Mouse (Mus musculus): ENCODE data around the gene Plcb2. TPM values are rescaled to one million over a fixed set of nuclear protein-coding genes. Genes with fewer than 3 reads are reported as not detected.

Gene Plcb2
- polyA plus RNA-seq, 1 experiment from 2014 or later, result 1.4 TPM

GRCm38 (mm10) chr2:118693370-118693966, 34.8 kb downstream of the Plcb2 start:
- H3K27me3 ChIP-seq (ENCODE audit: control insufficient read depth, insufficient read depth, low read length), result peaks cover 60% of the 10 kb centered on the region

GRCm38 (mm10) chr2:118689875-118690274, 38.4 kb downstream of the Plcb2 start:
- 68% methylated on average over 10 of the region's 10 CpGs for WGBS (ENCODE audit: insufficient replicate concordance)
- H3K9me3 ChIP-seq (replicated peaks; ENCODE audit: control insufficient read depth, low read length), result no peaks in the 10 kb centered on the region
- no peak for ATAC-seq (replicated peaks; ENCODE audit: insufficient number of reproducible peaks, low FRiP score, low TSS enrichment)
- no peaks in the 10 kb centered on the region for H3K36me3 ChIP-seq (ENCODE audit: control insufficient read depth, insufficient read depth, low read length)
- H3K9ac ChIP-seq (ENCODE audit: low read depth, low read length), result no peak overlapping the region
- peaks cover 39% of the 10 kb centered on the region for H3K27me3 ChIP-seq (ENCODE audit: control insufficient read depth, insufficient read depth, low read length)
- no peaks in the 10 kb centered on the region for H3K4me1 ChIP-seq (ENCODE audit: control insufficient read depth, insufficient read depth, low read length)
- H3K27ac ChIP-seq (ENCODE audit: low read depth, low read length), result no peak overlapping the region
- H3K4me2 ChIP-seq, result no peak overlapping the region
- H3K4me3 ChIP-seq (ENCODE audit: low read depth, low read length), result no peak overlapping the region

More at GRCm38 (mm10) chr2:118693370-118693966, 34.8 kb downstream of the Plcb2 start:
- WGBS (ENCODE audit: insufficient replicate concordance), result 81% methylated on average over 19 of the region's 19 CpGs
- no peak for ATAC-seq (replicated peaks; ENCODE audit: insufficient number of reproducible peaks, low FRiP score, low TSS enrichment)
- no peaks in the 10 kb centered on the region for H3K9me3 ChIP-seq (replicated peaks; ENCODE audit: control insufficient read depth, low read length)
- H3K4me2 ChIP-seq, result no peak overlapping the region
- no peak overlapping the region for H3K4me3 ChIP-seq (ENCODE audit: low read depth, low read length)
- H3K4me1 ChIP-seq (ENCODE audit: control insufficient read depth, insufficient read depth, low read length), result peaks cover 13% of the 10 kb centered on the region
- H3K36me3 ChIP-seq (ENCODE audit: control insufficient read depth, insufficient read depth, low read length), result no peaks in the 10 kb centered on the region
- no peak overlapping the region for H3K27ac ChIP-seq (ENCODE audit: low read depth, low read length)
- H3K9ac ChIP-seq (ENCODE audit: low read depth, low read length), result no peak overlapping the region

- Histone ChIP-seq H3K4me3 (ENCODE audit: low read depth, low read length) (no peak overlapping the region), H3K9ac (ENCODE audit: low read depth, low read length) (no peak overlapping the region), H3K9me3 (replicated peaks; ENCODE audit: control insufficient read depth, low read length) (no peaks in the 10 kb centered on the region), H3K36me3 (ENCODE audit: control insufficient read depth, insufficient read depth, low read length) (no peaks in the 10 kb centered on the region), H3K27ac (ENCODE audit: low read depth, low read length) (no peak overlapping the region), H3K4me1 (ENCODE audit: control insufficient read depth, insufficient read depth, low read length) (no peaks in the 10 kb centered on the region), H3K4me2 (no peak overlapping the region), H3K27me3 (ENCODE audit: control insufficient read depth, insufficient read depth, low read length) (peaks cover 22% of the 10 kb centered on the region)
- no peak for ATAC-seq (replicated peaks; ENCODE audit: insufficient number of reproducible peaks, low FRiP score, low TSS enrichment)
- WGBS (ENCODE audit: insufficient replicate concordance), result 87% methylated on average over 3 of the region's 3 CpGs
Observed at GRCm38 (mm10) chr2:118687791-118688190, 40.4 kb downstream of the Plcb2 start.

GRCm38 (mm10) chr2:118686693-118687092, 41.5 kb downstream of the Plcb2 start:
- H3K36me3 ChIP-seq (ENCODE audit: control insufficient read depth, insufficient read depth, low read length), result no peaks in the 10 kb centered on the region
- no peak overlapping the region for H3K4me2 ChIP-seq
- no peak overlapping the region for H3K27ac ChIP-seq (ENCODE audit: low read depth, low read length)
- peaks cover 5% of the 10 kb centered on the region; the same call in 1 of the 2 replicates for H3K4me1 ChIP-seq (ENCODE audit: control insufficient read depth, insufficient read depth, low read length)
- H3K4me3 ChIP-seq (ENCODE audit: low read depth, low read length), result no peak overlapping the region
- peaks cover 23% of the 10 kb centered on the region for H3K27me3 ChIP-seq (ENCODE audit: control insufficient read depth, insufficient read depth, low read length)
- no peak overlapping the region for H3K9ac ChIP-seq (ENCODE audit: low read depth, low read length)
- H3K9me3 ChIP-seq (replicated peaks; ENCODE audit: control insufficient read depth, low read length), result no peaks in the 10 kb centered on the region
- ATAC-seq (replicated peaks; ENCODE audit: insufficient number of reproducible peaks, low FRiP score, low TSS enrichment), result no peak
- WGBS (ENCODE audit: insufficient replicate concordance), result 67% methylated on average over 8 of the region's 8 CpGs

- peaks cover 29% of the 10 kb centered on the region for H3K27me3 ChIP-seq (ENCODE audit: control insufficient read depth, insufficient read depth, low read length)
- 79% methylated on average over 4 of the region's 4 CpGs for WGBS (ENCODE audit: insufficient replicate concordance)
- no peak overlapping the region for H3K4me2 ChIP-seq
- H3K9ac ChIP-seq (ENCODE audit: low read depth, low read length), result no peak overlapping the region
- no peak overlapping the region for H3K4me3 ChIP-seq (ENCODE audit: low read depth, low read length)
- H3K27ac ChIP-seq (ENCODE audit: low read depth, low read length), result no peak overlapping the region
- H3K36me3 ChIP-seq (ENCODE audit: control insufficient read depth, insufficient read depth, low read length), result no peaks in the 10 kb centered on the region
- ATAC-seq (replicated peaks; ENCODE audit: insufficient number of reproducible peaks, low FRiP score, low TSS enrichment), result no peak
- peaks cover 5% of the 10 kb centered on the region; the same call in 1 of the 2 replicates for H3K4me1 ChIP-seq (ENCODE audit: control insufficient read depth, insufficient read depth, low read length)
- H3K9me3 ChIP-seq (replicated peaks; ENCODE audit: control insufficient read depth, low read length), result no peaks in the 10 kb centered on the region
Observed at GRCm38 (mm10) chr2:118685088-118685487, 43.1 kb downstream of the Plcb2 start.

GRCm38 (mm10) chr2:118682544-118683260, 45.5 kb downstream of the Plcb2 start:
- Histone ChIP-seq H3K27me3 (ENCODE audit: control insufficient read depth, insufficient read depth, low read length) (peaks cover 37% of the 10 kb centered on the region), H3K36me3 (ENCODE audit: control insufficient read depth, insufficient read depth, low read length) (no peaks in the 10 kb centered on the region), H3K4me2 (no peak overlapping the region), H3K9me3 (replicated peaks; ENCODE audit: control insufficient read depth, low read length) (no peaks in the 10 kb centered on the region), H3K4me3 (ENCODE audit: low read depth, low read length) (no peak overlapping the region), H3K9ac (ENCODE audit: low read depth, low read length) (no peak overlapping the region), H3K27ac (ENCODE audit: low read depth, low read length) (no peak overlapping the region), H3K4me1 (ENCODE audit: control insufficient read depth, insufficient read depth, low read length) (peaks cover 7% of the 10 kb centered on the region)
- ATAC-seq (replicated peaks; ENCODE audit: insufficient number of reproducible peaks, low FRiP score, low TSS enrichment), result no peak
- WGBS (ENCODE audit: insufficient replicate concordance), result 42% methylated on average over 8 of the region's 8 CpGs

GRCm38 (mm10) chr2:118680926-118681325, 47.3 kb downstream of the Plcb2 start:
- no peak overlapping the region for H3K4me2 ChIP-seq
- peaks cover 48% of the 10 kb centered on the region for H3K27me3 ChIP-seq (ENCODE audit: control insufficient read depth, insufficient read depth, low read length)
- H3K36me3 ChIP-seq (ENCODE audit: control insufficient read depth, insufficient read depth, low read length), result no peaks in the 10 kb centered on the region
- H3K4me3 ChIP-seq (ENCODE audit: low read depth, low read length), result no peak overlapping the region
- peaks cover 18% of the 10 kb centered on the region for H3K4me1 ChIP-seq (ENCODE audit: control insufficient read depth, insufficient read depth, low read length)
- H3K27ac ChIP-seq (ENCODE audit: low read depth, low read length), result no peak overlapping the region
- no peak overlapping the region for H3K9ac ChIP-seq (ENCODE audit: low read depth, low read length)
- no peaks in the 10 kb centered on the region for H3K9me3 ChIP-seq (replicated peaks; ENCODE audit: control insufficient read depth, low read length)
- ATAC-seq (replicated peaks; ENCODE audit: insufficient number of reproducible peaks, low FRiP score, low TSS enrichment), result no peak
- 88% methylated on average over 6 of the region's 6 CpGs for WGBS (ENCODE audit: insufficient replicate concordance)

GRCm38 (mm10) chr2:118679577-118679976, 48.7 kb downstream of the Plcb2 start:
- no peaks in the 10 kb centered on the region for H3K9me3 ChIP-seq (replicated peaks; ENCODE audit: control insufficient read depth, low read length)
- no peak overlapping the region for H3K4me3 ChIP-seq (ENCODE audit: low read depth, low read length)
- H3K27ac ChIP-seq (ENCODE audit: low read depth, low read length), result no peak overlapping the region
- no peak overlapping the region for H3K4me2 ChIP-seq
- no peak for ATAC-seq (replicated peaks; ENCODE audit: insufficient number of reproducible peaks, low FRiP score, low TSS enrichment)
- H3K36me3 ChIP-seq (ENCODE audit: control insufficient read depth, insufficient read depth, low read length), result no peaks in the 10 kb centered on the region
- peaks cover 18% of the 10 kb centered on the region for H3K4me1 ChIP-seq (ENCODE audit: control insufficient read depth, insufficient read depth, low read length)
- H3K9ac ChIP-seq (ENCODE audit: low read depth, low read length), result no peak overlapping the region
- 58% methylated on average over 3 of the region's 3 CpGs for WGBS (ENCODE audit: insufficient replicate concordance)
- H3K27me3 ChIP-seq (ENCODE audit: control insufficient read depth, insufficient read depth, low read length), result peaks cover 60% of the 10 kb centered on the region

Measured in heart, embryonic 11.5 days (tissue).